Mouse (Mus musculus) midbrain, embryonic 15.5 days (tissue): ENCODE results near the gene Cald1. TPM values are rescaled to one million over a fixed set of nuclear protein-coding genes. Genes with fewer than 3 reads are reported as not detected.

ENCODE experiments used
- ATAC-seq: fragments of 200-750 bp; cut with Nextera tagmentation; replicated peaks from 2 replicates; pipeline ENCODE4 v1.8.0; 2017; ENCODE audit warnings: moderate TSS enrichment
- H3K27ac ChIP-seq: fragments of 300-500 bp; sonication (generic); 2 replicates; pipeline ENCODE4 v1.5.1; 2015; ENCODE audit warnings: mild to moderate bottlenecking, inconsistent platforms
- H3K27me3 ChIP-seq: fragments of 300-500 bp; sonication (generic); replicated peaks from 2 replicates; pipeline ENCODE4 v1.6.1; 2015; ENCODE audit warnings: inconsistent platforms
- H3K36me3 ChIP-seq: fragments of 300-500 bp; sonication (generic); replicated peaks from 2 replicates; pipeline ENCODE4 v1.6.1; 2015; ENCODE audit warnings: inconsistent platforms
- H3K4me1 ChIP-seq: fragments of 300-500 bp; sonication (generic); 2 replicates; pipeline ENCODE4 v1.6.1; 2015; ENCODE audit warnings: inconsistent platforms
- H3K4me2 ChIP-seq: fragments of 300-500 bp; sonication (generic); 2 replicates; pipeline ENCODE4 v1.6.1; 2015; ENCODE audit warnings: inconsistent platforms, mild to moderate bottlenecking, moderate library complexity
- H3K4me3 ChIP-seq: fragments of 300-500 bp; sonication (generic); 2 replicates; pipeline ENCODE4 v1.5.1; 2015; ENCODE audit warnings: mild to moderate bottlenecking, inconsistent platforms
- H3K9ac ChIP-seq: fragments of 300-500 bp; sonication (generic); 2 replicates; pipeline ENCODE4 v1.6.1; 2015; ENCODE audit warnings: mild to moderate bottlenecking, inconsistent platforms
- H3K9me3 ChIP-seq: fragments of 300-500 bp; sonication (generic); 2 replicates; pipeline ENCODE4 v1.6.1; 2016; ENCODE audit warnings: inconsistent platforms
- WGBS: fragments of 180-500 bp; shearing (Covaris S2); methylation state at CpG from one replicate; pipeline ENCODE4 v1.1.7; 2015; ENCODE audit warnings: mixed read lengths; 5-methylcytosine and 5-hydroxymethylcytosine counted together
- polyA plus RNA-seq: library from polyadenylated mRNA; unstranded; fragments of >200 nt; fragmentation: Nextera tagmentation; extraction: Ambion mirVana; gene quantifications from 2 replicates; pipeline ENCODE4 v1.2.1, GENCODE M21; 2015

Gene Cald1
- polyA plus RNA-seq, 1 experiment from 2014 or later: 65.1 TPM

DNA sequence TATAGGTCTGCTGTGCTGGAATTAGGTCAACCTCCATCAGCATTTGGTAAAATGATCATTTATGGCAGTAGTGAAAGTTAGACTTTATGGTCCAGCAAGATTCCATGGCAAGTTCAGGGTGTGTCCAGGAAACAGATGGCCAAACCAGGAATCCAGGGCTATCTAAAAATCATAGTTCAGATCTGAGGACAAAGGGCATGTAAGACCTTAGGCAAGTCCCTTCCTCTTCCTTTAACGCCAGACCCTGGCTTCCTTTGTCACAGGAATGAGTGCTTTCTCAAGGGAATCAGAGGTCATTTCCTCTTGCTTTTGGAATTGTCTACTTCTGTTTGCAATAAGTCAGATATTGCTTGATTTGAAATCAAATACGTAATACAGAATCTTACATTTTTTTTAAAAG is 90.7 kb downstream of the Cald1 start:
- no peaks in the 10 kb centered on the region for H3K4me1 ChIP-seq
- H3K27ac ChIP-seq: no peak overlapping the region
- no peaks in the 10 kb centered on the region for H3K27me3 ChIP-seq
- 84% methylated on average over 2 of the region's 2 CpGs for WGBS
- no peak overlapping the region for H3K4me2 ChIP-seq
- H3K4me3 ChIP-seq: no peak overlapping the region
- H3K9ac ChIP-seq: no peak overlapping the region
- no peaks in the 10 kb centered on the region for H3K36me3 ChIP-seq
- ATAC-seq: no peak
- H3K9me3 ChIP-seq: no peaks in the 10 kb centered on the region

DNA sequence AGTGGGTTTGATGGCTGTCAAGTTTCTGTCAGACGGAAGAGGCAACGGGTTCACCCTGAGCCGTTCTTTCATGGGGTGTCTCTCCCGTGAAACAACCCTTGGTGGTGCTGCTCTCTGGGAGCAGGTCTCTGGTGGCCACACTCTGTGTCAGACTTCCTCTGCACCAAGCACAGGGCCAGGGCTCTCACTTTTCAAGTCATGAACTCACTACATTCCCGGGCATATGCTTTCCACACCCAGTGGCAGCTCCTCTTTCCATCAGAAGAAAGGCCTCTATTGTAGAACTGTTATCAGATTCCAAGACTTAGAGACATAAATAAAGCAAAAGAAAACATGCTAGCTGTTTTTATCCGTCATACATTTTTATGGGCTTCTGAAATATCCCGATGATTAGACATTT is 93.1 kb downstream of the Cald1 start:
- no peaks in the 10 kb centered on the region for H3K4me1 ChIP-seq
- H3K36me3 ChIP-seq: no peaks in the 10 kb centered on the region
- H3K9me3 ChIP-seq: no peaks in the 10 kb centered on the region
- H3K4me3 ChIP-seq: no peak overlapping the region
- H3K27me3 ChIP-seq: no peaks in the 10 kb centered on the region
- WGBS: 84% methylated on average over 7 of the region's 7 CpGs
- H3K9ac ChIP-seq: no peak overlapping the region
- no peak for ATAC-seq
- no peak overlapping the region for H3K4me2 ChIP-seq
- H3K27ac ChIP-seq: no peak overlapping the region

DNA sequence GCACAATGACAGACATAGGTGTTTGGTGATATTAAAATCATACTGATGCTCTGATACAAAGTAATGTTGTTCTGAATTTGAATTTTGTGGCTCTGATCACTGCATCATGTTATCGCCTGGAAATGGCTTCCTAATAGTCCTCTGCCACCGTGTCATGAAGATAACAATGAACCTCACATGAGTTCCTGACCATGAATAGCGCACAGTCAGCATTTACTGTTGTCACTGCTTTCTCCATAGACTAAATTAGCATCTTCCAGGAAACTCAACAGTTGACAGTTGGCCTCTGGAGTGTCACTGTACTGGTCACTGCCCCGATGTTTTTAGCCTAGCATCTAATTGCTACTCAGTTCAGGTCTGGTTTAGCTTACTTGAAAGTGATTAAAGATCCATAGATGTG is 95.8 kb downstream of the Cald1 start:
- Histone ChIP-seq H3K9ac (no peak overlapping the region), H3K36me3 (no peaks in the 10 kb centered on the region), H3K27ac (no peak overlapping the region), H3K4me2 (no peak overlapping the region), H3K4me1 (no peaks in the 10 kb centered on the region), H3K27me3 (no peaks in the 10 kb centered on the region), H3K9me3 (no peaks in the 10 kb centered on the region), H3K4me3 (no peak overlapping the region)
- 95% methylated on average over 4 of the region's 4 CpGs for WGBS
- ATAC-seq: no peak

GRCm38 (mm10) chr6:34703421-34704120 is 105.3 kb downstream of the Cald1 start:
- Histone ChIP-seq H3K9ac (no peak overlapping the region), H3K4me1 (peaks cover 5% of the 10 kb centered on the region), H3K9me3 (no peaks in the 10 kb centered on the region), H3K4me2 (no peak overlapping the region), H3K27me3 (no peaks in the 10 kb centered on the region), H3K36me3 (no peaks in the 10 kb centered on the region), H3K4me3 (no peak overlapping the region), H3K27ac (no peak overlapping the region)
- no peak for ATAC-seq
- WGBS: 75% methylated on average over 1 of the region's 1 CpGs

GRCm38 (mm10) chr6:34707521-34707920 is 109.2 kb downstream of the Cald1 start:
- no peak for ATAC-seq
- no peak overlapping the region for H3K9ac ChIP-seq
- no peak overlapping the region for H3K27ac ChIP-seq
- no peak overlapping the region for H3K4me3 ChIP-seq
- no peaks in the 10 kb centered on the region for H3K36me3 ChIP-seq
- WGBS: 47% methylated on average over 2 of the region's 2 CpGs
- H3K4me1 ChIP-seq: peaks cover 31% of the 10 kb centered on the region
- no peaks in the 10 kb centered on the region for H3K27me3 ChIP-seq
- no peak overlapping the region for H3K4me2 ChIP-seq
- no peaks in the 10 kb centered on the region for H3K9me3 ChIP-seq

- no peaks in the 10 kb centered on the region for H3K36me3 ChIP-seq
These were observed 110.5 kb downstream of the Cald1 start for GRCm38 (mm10) chr6:34708650-34709265.

GRCm38 (mm10) chr6:34709289-34709688 is 111.0 kb downstream of the Cald1 start:
- Histone ChIP-seq H3K4me2 (peak overlapping the region; percentile 84), H3K4me1 (peaks cover 33% of the 10 kb centered on the region), H3K27ac (peak overlapping the region; percentile 74), H3K9ac (peak overlapping the region; percentile 74), H3K27me3 (no peaks in the 10 kb centered on the region), H3K9me3 (no peaks in the 10 kb centered on the region), H3K4me3 (peak overlapping the region; percentile 59), H3K36me3 (no peaks in the 10 kb centered on the region)
- ATAC-seq: peak; percentile 92
- WGBS: under 1% methylated on average over 11 of the region's 11 CpGs

More at GRCm38 (mm10) chr6:34708650-34709265, 110.5 kb downstream of the Cald1 start:
- Histone ChIP-seq H3K27ac (peak overlapping the region; percentile 74), H3K4me3 (peak overlapping the region; percentile 59), H3K9ac (peak overlapping the region; percentile 74; the same call in 1 of the 2 replicates), H3K4me2 (peak overlapping the region; percentile 84), H3K27me3 (no peaks in the 10 kb centered on the region), H3K9me3 (no peaks in the 10 kb centered on the region), H3K4me1 (peaks cover 33% of the 10 kb centered on the region)
- peak; percentile 75 for ATAC-seq
- 14% methylated on average over 13 of the region's 13 CpGs for WGBS

GRCm38 (mm10) chr6:34709946-34710682 is 111.8 kb downstream of the Cald1 start:
- Histone ChIP-seq H3K27me3 (no peaks in the 10 kb centered on the region), H3K36me3 (no peaks in the 10 kb centered on the region), H3K4me2 (peak overlapping the region; percentile 84), H3K27ac (peak overlapping the region; percentile 74), H3K9ac (peak overlapping the region; percentile 74), H3K9me3 (no peaks in the 10 kb centered on the region), H3K4me1 (peaks cover 33% of the 10 kb centered on the region), H3K4me3 (peak overlapping the region; percentile 59)
- 11% methylated on average over 14 of the region's 14 CpGs for WGBS
- no peak; the same call in none of the 2 replicates for ATAC-seq

DNA sequence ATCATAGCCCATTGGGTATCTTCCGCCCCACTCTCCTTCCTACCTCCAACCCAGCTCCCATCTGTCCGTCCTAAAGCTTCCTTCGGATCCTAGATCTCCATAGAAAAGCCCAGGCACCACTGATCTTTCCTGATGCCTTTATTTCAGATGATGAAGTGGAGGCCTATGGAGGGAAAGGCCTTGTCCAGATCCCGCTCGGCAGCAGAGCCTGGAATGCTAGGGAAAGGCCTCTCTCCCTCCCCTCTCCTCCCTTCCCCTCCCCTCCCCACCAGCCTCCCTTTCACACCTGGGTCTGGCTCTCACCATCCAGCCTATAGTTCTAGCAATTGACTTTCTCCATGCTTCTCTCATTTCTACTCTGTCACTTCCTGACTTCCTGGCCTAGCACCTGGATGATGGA is 112.5 kb downstream of the Cald1 start:
- H3K27ac ChIP-seq: no peak overlapping the region
- no peaks in the 10 kb centered on the region for H3K27me3 ChIP-seq
- H3K4me1 ChIP-seq: peaks cover 33% of the 10 kb centered on the region
- no peaks in the 10 kb centered on the region for H3K9me3 ChIP-seq
- no peaks in the 10 kb centered on the region for H3K36me3 ChIP-seq
- 0 out of 2 replicates have a peak overlapping the region, but pooled peaks have one; percentile 74 for H3K9ac ChIP-seq
- 54% methylated on average over 5 of the region's 5 CpGs for WGBS
- H3K4me3 ChIP-seq: 0 out of 2 replicates have a peak overlapping the region, but pooled peaks have one; percentile 59
- H3K4me2 ChIP-seq: peak overlapping the region; percentile 84
- ATAC-seq: no peak

DNA sequence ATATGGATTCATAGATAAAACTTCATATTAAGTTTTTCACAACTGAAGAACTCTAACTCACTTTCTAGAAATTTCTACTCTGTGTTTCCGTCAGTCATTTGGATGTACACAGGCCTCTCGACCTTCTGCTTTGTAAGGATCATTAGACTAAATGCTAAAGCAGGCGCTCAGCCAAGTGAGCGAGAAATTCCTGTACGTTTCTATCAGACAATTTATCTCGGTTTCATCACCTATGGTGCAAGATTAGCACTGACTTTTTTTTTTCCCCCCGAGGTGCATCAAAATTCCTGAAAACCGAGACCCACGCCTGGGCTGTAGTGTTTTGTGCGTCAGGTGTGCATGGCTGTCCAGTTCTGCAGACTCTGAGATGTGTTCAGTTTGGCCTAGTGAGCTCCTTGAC is 113.3 kb downstream of the Cald1 start:
- 74% methylated on average over 10 of the region's 10 CpGs for WGBS
- H3K4me2 ChIP-seq: no peak overlapping the region
- H3K27ac ChIP-seq: no peak overlapping the region
- no peak overlapping the region for H3K9ac ChIP-seq
- H3K36me3 ChIP-seq: no peaks in the 10 kb centered on the region
- no peak for ATAC-seq
- H3K4me1 ChIP-seq: peaks cover 33% of the 10 kb centered on the region
- H3K9me3 ChIP-seq: no peaks in the 10 kb centered on the region
- no peaks in the 10 kb centered on the region for H3K27me3 ChIP-seq
- H3K4me3 ChIP-seq: no peak overlapping the region

DNA sequence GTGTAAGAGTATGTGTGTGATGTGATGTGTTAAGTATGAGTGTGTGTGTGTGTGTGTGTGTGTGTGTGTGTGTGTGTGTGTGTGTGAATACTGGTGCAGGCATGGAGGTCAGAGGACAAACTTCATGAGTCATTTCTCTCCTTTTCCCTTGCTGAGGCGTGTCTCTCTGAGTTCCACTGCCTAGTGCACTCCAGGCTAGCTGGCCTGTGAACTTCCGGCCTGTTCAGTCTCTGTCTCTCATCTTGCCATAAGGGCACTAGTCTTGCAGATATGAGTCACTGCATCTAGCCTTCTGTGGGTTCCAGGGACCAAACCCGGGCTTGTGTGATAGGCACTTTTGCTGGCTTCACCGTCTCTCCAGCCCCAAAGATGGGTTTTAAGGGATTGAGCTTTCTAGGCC is 114.9 kb downstream of the Cald1 start:
- H3K4me2 ChIP-seq: no peak overlapping the region

GRCm38 (mm10) chr6:34713777-34714176 is 115.5 kb downstream of the Cald1 start:
- H3K36me3 ChIP-seq: no peaks in the 10 kb centered on the region
- H3K4me1 ChIP-seq: peaks cover 27% of the 10 kb centered on the region
- no peak overlapping the region for H3K4me3 ChIP-seq
- no peak overlapping the region for H3K4me2 ChIP-seq
- WGBS: 88% methylated on average over 8 of the region's 8 CpGs
- H3K27ac ChIP-seq: no peak overlapping the region
- ATAC-seq: no peak
- no peaks in the 10 kb centered on the region for H3K27me3 ChIP-seq
- no peak overlapping the region for H3K9ac ChIP-seq
- no peaks in the 10 kb centered on the region for H3K9me3 ChIP-seq

More for the DNA sequence above, 114.9 kb downstream of the Cald1 start:
- Histone ChIP-seq H3K9me3 (no peaks in the 10 kb centered on the region), H3K27me3 (no peaks in the 10 kb centered on the region), H3K9ac (no peak overlapping the region), H3K27ac (no peak overlapping the region), H3K4me3 (no peak overlapping the region), H3K36me3 (no peaks in the 10 kb centered on the region), H3K4me1 (peaks cover 33% of the 10 kb centered on the region)
- WGBS: 92% methylated on average over 4 of the region's 4 CpGs
- ATAC-seq: no peak
